Mouse (Mus musculus) forebrain, embryonic 14.5 days (tissue): ENCODE data around the gene Anks1b. TPM values are rescaled to one million over a fixed set of nuclear protein-coding genes. Genes with fewer than 3 reads are reported as not detected.
A peak's percentile ranks its signal among the peaks of the same experiment; 100 is the strongest.

Experiments
- ATAC-seq: fragments of 200-750 bp; cut with Nextera tagmentation; 2 replicates; pipeline ENCODE4 v1.8.0; 2017; ENCODE audit warnings: mild to moderate bottlenecking, moderate library complexity
- DNase-seq: peaks from one replicate; pipeline ENCODE4 v3.0.0-alpha.2; 2015; ENCODE audit warnings: low spot score
- H3K27ac ChIP-seq: fragments of 300-500 bp; sonication (generic); 2 replicates; pipeline ENCODE4 v1.5.1; 2014; ENCODE audit warnings: low read depth, mild to moderate bottlenecking, control low read depth, low read length, moderate library complexity
- H3K27me3 ChIP-seq: fragments of 300-500 bp; sonication (generic); replicated peaks from 2 replicates; pipeline ENCODE4 v1.6.1; 2014; ENCODE audit warnings: low read length, control low read depth, mixed read lengths; ENCODE audit not compliant: control insufficient read depth, insufficient read depth
- H3K36me3 ChIP-seq: fragments of 300-500 bp; sonication (generic); 2 replicates; pipeline ENCODE4 v1.6.1; 2014; ENCODE audit warnings: low read length, control low read depth; ENCODE audit not compliant: control insufficient read depth, insufficient read depth
- H3K4me1 ChIP-seq: fragments of 300-500 bp; sonication (generic); 2 replicates; pipeline ENCODE4 v1.6.1; 2014; ENCODE audit warnings: antibody characterized with exemption, low read length, control low read depth; ENCODE audit not compliant: control insufficient read depth, insufficient read depth
- H3K4me2 ChIP-seq: fragments of 300-500 bp; sonication (generic); 2 replicates; pipeline ENCODE4 v1.6.1; 2014; ENCODE audit warnings: mild to moderate bottlenecking, control low read depth, low read length
- H3K4me3 ChIP-seq: fragments of 300-500 bp; sonication (generic); 2 replicates; pipeline ENCODE4 v1.5.1; 2014; ENCODE audit warnings: low read depth, low read length, control low read depth
- H3K9ac ChIP-seq: fragments of 300-500 bp; sonication (generic); 2 replicates; pipeline ENCODE4 v1.6.1; 2014; ENCODE audit warnings: mild to moderate bottlenecking, low read length, control low read depth, moderate library complexity
- H3K9me3 ChIP-seq: fragments of 300-500 bp; sonication (generic); replicated peaks from 2 replicates; pipeline ENCODE4 v1.6.1; 2016; ENCODE audit warnings: low read length, control low read depth, mixed read lengths; ENCODE audit not compliant: control insufficient read depth
- WGBS: fragments of 180-500 bp; shearing (Covaris S2); extraction: QIAGEN DNeasy Blood & Tissue Kit; methylation state at CpG from one replicate; pipeline ENCODE4 v1.1.7; 2014; 5-methylcytosine and 5-hydroxymethylcytosine counted together
- polyA plus RNA-seq: library from polyadenylated mRNA; unstranded; fragments of >200 nt; fragmentation: Nextera tagmentation; extraction: Ambion mirVana; gene quantifications from 2 replicates; pipeline ENCODE4 v1.2.1, GENCODE M21; 2014

The Anks1b gene
- polyA plus RNA-seq, 1 experiment from 2014 or later: 36.0 TPM

DNA sequence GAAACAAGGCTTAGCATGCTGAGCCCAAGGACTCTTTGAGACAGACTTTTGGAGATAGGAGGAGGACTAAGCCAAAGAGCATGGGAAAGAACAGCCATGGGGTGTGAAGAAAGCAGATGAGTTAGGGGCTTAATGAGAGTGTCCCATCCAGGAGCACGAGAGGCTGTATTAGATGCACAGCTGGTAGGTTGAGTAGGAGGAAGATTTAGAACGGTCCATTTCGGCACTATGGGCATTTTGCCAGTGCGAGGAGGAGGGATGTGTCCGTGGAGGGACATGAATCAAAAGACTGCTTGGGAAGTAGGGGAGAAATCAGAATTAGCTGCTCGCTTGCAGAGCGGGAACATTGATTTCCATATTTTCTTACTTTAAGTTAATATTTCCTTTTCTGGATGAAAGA lies 620.1 kb downstream of the Anks1b start:
- no peaks in the 10 kb centered on the region for H3K27me3 ChIP-seq
- no peak overlapping the region for H3K4me2 ChIP-seq
- DNase-seq (no peak), ATAC-seq (no peak)
- H3K4me1 ChIP-seq: peaks cover 3% of the 10 kb centered on the region; the same call in 1 of the 2 replicates
- no peaks in the 10 kb centered on the region for H3K36me3 ChIP-seq
- H3K9me3 ChIP-seq: no peaks in the 10 kb centered on the region
- H3K27ac ChIP-seq: no peak overlapping the region
- no peak overlapping the region for H3K4me3 ChIP-seq
- no peak overlapping the region for H3K9ac ChIP-seq
- 84% methylated on average over 7 of the region's 7 CpGs for WGBS

DNA sequence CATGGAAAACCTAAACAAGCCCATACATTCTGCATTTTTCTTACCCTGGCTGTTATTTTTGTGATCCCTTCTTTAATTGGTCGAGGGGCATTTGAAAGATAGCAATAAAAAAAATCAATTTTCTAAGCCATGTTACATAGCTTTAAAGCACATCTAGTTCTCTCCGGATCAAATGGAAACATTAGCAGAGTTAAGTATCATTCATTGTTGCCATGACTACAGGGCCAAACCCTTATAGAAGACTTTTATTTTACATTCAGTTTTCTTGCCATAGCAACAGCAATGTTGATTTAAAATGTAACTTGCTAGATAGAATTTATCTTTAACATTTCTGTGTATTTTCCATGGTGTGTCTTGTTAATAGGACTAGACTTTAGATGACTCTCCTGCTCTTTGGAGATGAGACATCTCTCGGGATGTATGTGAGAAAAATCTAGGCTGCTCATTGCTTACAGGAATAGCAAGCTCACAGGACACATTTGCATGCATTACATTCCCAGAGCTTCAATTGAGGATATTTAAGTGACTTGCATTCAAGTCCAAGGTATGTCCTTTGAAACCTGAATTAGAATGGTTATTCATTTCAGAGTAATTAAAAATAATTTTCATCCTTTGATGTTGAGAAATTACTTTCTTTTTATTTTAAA lies 620.8 kb downstream of the Anks1b start:
- Histone ChIP-seq H3K4me2 (no peak overlapping the region), H3K27me3 (no peaks in the 10 kb centered on the region), H3K4me1 (peaks cover 3% of the 10 kb centered on the region; the same call in 1 of the 2 replicates), H3K36me3 (no peaks in the 10 kb centered on the region), H3K9me3 (no peaks in the 10 kb centered on the region), H3K27ac (no peak overlapping the region), H3K4me3 (no peak overlapping the region), H3K9ac (no peak overlapping the region)
- WGBS: 69% methylated on average over 3 of the region's 3 CpGs
- ATAC-seq (no peak), DNase-seq (peak; percentile 60)

DNA sequence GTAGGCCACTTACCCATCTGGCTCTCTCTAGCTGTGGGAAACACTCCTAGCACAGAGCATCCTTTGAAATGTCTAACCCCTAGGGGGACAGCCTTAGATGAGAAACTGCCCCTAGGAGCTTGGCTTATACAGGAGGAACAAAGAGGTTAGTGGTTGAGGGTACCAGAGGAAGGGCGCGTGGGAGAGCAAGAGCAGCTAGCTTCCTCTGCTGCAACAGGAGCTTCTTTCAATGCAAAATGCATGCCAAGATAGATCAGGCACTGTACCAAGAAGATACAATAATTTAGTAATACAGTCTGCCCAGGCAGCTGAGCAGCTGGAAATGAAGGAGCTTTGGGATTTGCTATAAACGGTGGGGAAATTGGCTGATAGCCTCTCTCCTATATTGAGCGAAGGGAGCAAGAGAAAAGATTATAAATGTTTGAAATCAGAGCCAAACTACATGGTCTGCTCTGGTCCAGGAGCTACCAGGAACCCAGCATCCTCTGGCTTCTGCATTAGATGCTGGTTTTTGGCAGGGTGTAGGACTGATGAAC lies 621.7 kb downstream of the Anks1b start:
- H3K27me3 ChIP-seq: no peaks in the 10 kb centered on the region
- ATAC-seq (peak; percentile 32; the same call in 1 of the 2 replicates), DNase-seq (peak; percentile 59)
- 0 out of 2 replicates have a peak overlapping the region, but pooled peaks have one; percentile 24 for H3K27ac ChIP-seq
- no peak overlapping the region for H3K4me2 ChIP-seq
- no peaks in the 10 kb centered on the region for H3K9me3 ChIP-seq
- WGBS: 65% methylated on average over 4 of the region's 4 CpGs
- H3K4me3 ChIP-seq: no peak overlapping the region
- H3K36me3 ChIP-seq: no peaks in the 10 kb centered on the region
- H3K4me1 ChIP-seq: peaks cover 3% of the 10 kb centered on the region; the same call in 1 of the 2 replicates
- no peak overlapping the region for H3K9ac ChIP-seq

DNA sequence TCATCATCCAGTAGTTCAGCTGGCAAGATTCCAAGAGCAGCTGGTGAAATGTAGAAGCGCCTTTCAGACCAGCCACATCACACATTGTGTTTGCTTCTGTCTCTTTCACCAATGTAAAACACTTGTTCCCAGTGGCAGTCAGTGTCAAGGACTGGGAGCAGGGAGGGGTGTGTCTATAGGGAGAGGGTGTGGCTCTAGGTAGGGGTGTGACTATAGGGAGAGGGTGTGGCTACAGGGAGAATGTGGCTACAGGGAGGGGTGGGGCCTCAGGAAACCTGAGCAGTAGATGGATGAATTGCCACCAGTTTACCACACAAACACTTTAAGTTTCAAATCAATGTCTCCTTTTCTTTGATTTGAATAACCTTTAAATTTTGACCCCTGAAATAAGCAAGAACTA lies 634.3 kb downstream of the Anks1b start:
- Histone ChIP-seq H3K4me2 (no peak overlapping the region), H3K4me3 (no peak overlapping the region), H3K27me3 (no peaks in the 10 kb centered on the region), H3K36me3 (no peaks in the 10 kb centered on the region), H3K9me3 (no peaks in the 10 kb centered on the region), H3K27ac (no peak overlapping the region), H3K9ac (no peak overlapping the region), H3K4me1 (no peaks in the 10 kb centered on the region)
- DNase-seq: peak; percentile 20
- no peak for ATAC-seq
- 57% methylated on average over 1 of the region's 1 CpGs for WGBS

DNA sequence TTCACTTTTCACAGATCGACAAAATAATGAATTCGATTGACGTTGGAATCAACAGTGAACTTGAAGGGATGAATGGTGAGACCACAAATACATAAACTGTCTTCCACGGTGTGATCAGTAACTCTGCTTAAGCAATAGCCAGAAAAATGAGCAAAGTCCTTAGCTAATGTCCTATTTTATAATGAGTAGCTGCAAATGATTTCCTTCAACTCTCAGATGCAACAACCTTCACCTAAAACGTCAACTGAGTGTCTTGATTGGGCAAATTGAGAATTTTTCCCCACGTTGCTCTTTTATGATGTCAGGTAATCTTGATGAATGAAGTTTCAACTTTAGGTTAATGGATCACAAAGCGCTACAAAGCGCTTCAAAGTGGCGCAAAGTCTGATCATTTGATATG lies 639.5 kb downstream of the Anks1b start:
- 89% methylated on average over 9 of the region's 9 CpGs for WGBS
- Histone ChIP-seq H3K9ac (no peak overlapping the region), H3K27me3 (no peaks in the 10 kb centered on the region), H3K4me1 (no peaks in the 10 kb centered on the region), H3K27ac (no peak overlapping the region), H3K9me3 (no peaks in the 10 kb centered on the region), H3K4me3 (no peak overlapping the region), H3K4me2 (no peak overlapping the region), H3K36me3 (no peaks in the 10 kb centered on the region)
- ATAC-seq (no peak), DNase-seq (no peak)

DNA sequence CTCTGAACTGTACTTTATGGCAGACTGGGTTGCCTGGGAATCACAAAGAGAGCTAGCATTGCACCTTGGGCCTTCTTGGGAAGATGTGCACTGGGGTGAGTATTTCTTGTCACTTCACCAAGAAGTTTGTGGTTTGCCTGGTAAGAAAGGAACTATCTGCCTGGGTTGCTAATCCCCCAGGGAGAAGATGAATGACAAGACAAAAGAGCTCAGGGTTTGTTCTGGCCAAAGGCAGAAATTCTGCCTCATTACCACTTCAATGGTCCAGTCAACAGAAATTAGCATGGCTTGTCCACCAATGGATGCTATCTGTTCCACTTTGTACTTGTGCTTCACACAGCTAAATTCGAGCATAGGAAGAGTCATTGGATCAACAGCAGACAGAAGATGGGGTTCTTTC lies 658.5 kb downstream of the Anks1b start:
- no peak overlapping the region for H3K4me2 ChIP-seq
- H3K27me3 ChIP-seq: no peaks in the 10 kb centered on the region
- no peaks in the 10 kb centered on the region for H3K9me3 ChIP-seq
- 23% methylated on average over 1 of the region's 1 CpGs for WGBS
- peaks cover 5% of the 10 kb centered on the region; the same call in 1 of the 2 replicates for H3K4me1 ChIP-seq
- no peak overlapping the region for H3K9ac ChIP-seq
- H3K27ac ChIP-seq: no peak overlapping the region
- ATAC-seq: no peak
- H3K4me3 ChIP-seq: no peak overlapping the region
- no peaks in the 10 kb centered on the region for H3K36me3 ChIP-seq
- no peak for DNase-seq

DNA sequence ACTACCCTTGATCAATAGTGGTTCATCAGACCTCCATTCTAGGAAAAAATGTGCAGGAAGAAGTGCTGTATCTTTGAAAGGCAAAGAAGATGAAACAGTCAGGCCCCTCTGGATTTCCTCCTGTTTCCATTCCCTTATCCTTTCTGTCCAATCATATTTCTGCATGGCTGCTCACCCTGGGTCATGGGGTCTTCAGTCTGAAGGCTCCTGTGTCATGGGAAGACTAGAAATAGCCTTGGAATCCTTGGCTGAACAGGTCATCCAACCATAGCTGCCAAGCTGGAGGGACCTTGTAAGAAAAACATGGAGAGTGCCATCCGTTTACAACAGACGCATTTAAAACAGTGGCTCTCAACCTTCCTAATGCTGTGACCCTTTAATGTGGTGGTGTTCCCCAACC lies 662.1 kb downstream of the Anks1b start:
- H3K36me3 ChIP-seq: no peaks in the 10 kb centered on the region
- H3K9ac ChIP-seq: no peak overlapping the region
- no peak overlapping the region for H3K27ac ChIP-seq
- no peak for DNase-seq
- H3K4me3 ChIP-seq: no peak overlapping the region
- H3K4me1 ChIP-seq: peaks cover 5% of the 10 kb centered on the region; the same call in 1 of the 2 replicates
- no peaks in the 10 kb centered on the region for H3K27me3 ChIP-seq
- H3K9me3 ChIP-seq: no peaks in the 10 kb centered on the region
- ATAC-seq: no peak
- no peak overlapping the region for H3K4me2 ChIP-seq
- WGBS: 97% methylated on average over 2 of the region's 2 CpGs

DNA sequence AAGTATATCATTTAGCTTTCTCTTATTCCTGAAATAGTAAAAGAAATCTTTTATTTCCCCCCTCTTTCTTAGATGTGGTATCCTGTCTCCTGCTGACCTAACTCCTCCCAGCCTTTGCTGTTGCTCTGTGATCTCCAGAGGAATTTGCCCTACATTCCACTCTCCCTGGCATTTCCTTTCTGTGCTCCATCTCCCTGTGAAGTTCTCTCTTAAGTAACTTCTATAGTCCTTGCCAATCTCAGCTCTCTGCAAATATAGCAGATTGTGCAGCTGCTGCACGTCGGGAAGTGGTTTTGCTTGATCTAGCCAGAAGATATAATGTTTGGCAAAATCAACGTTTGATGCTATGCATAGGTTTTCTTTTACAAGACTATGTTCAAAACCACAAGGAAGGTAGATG lies 673.3 kb downstream of the Anks1b start:
- whole genome bisulfite sequencing: 67% methylated on average over 3 of the region's 3 CpGs
- Histone ChIP-seq H3K9ac (no peak overlapping the region), H3K36me3 (no peaks in the 10 kb centered on the region), H3K4me2 (no peak overlapping the region), H3K4me3 (no peak overlapping the region), H3K9me3 (no peaks in the 10 kb centered on the region; the same call in 1 of the 2 replicates), H3K4me1 (no peaks in the 10 kb centered on the region), H3K27me3 (no peaks in the 10 kb centered on the region), H3K27ac (no peak overlapping the region)
- ATAC-seq: no peak
- DNase-seq: peak; percentile 30

DNA sequence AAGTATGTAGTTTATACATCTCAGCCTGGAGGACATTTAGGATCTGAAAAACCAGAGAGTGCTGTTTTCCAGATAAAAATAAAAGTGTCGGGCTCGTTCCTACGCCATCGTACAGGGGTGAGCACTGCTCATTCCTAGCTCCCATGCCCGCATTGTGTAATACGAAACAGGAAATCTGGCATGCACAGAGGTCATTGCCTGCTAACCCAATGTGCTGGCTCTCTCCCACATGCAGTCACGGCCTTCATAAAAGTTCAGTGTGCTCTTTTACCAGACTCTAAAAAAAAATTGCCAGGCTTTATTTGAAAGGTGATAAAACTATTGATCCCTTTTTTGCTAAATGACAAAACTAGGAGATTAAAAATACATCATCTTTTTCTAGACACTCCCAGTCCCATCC lies 689.6 kb downstream of the Anks1b start:
- WGBS: 90% methylated on average over 7 of the region's 7 CpGs
- no peak for ATAC-seq
- no peak overlapping the region for H3K4me2 ChIP-seq
- no peak overlapping the region for H3K9ac ChIP-seq
- no peak overlapping the region for H3K27ac ChIP-seq
- H3K36me3 ChIP-seq: no peaks in the 10 kb centered on the region
- no peaks in the 10 kb centered on the region for H3K27me3 ChIP-seq
- H3K9me3 ChIP-seq: no peaks in the 10 kb centered on the region
- no peak for DNase-seq
- H3K4me3 ChIP-seq: no peak overlapping the region
- no peaks in the 10 kb centered on the region for H3K4me1 ChIP-seq
